Mouse (Mus musculus) ES-Bruce4 (cell line): ENCODE measurements around the gene Bcr.

Source experiments
- EP300 ChIP-seq: IDR thresholded peaks from 2 replicates; pipeline ENCODE4 v1.6.1; 2011; ENCODE audit warnings: low read depth, low read length; ENCODE audit not compliant: insufficient read depth
- POLR2A ChIP-seq: IDR thresholded peaks from one replicate; pipeline ENCODE4 v1.8.1; 2011; ENCODE audit warnings: low read length; ENCODE audit not compliant: insufficient read depth

DNA sequence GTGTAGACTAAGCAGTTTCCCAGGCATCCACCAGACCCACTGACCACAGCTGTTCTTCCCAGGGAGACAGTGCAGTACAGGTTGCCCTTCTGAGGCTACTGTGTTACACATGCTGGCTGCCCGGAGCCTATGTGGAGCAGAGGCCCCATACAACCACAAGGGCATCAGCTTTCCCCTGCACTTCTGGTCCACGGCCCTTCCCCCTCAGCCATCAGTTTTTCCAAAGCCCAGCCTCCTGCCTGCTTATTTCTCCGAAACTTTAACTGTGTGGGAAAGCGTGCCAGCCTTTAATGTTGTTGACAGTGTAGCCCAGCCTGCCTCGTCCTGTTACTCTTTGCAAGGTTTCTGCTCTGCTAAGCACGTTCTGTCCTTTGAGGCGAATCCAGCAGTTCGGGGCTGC lies 112.7 kb downstream of the Bcr start:
- TF ChIP-seq POLR2A, result no peak
- TF ChIP-seq EP300, result no peak
